Mouse (Mus musculus) cerebellum, adult 11 months (tissue): Measurements from ENCODE around the gene Slc22a2.
"Not testable (repeated sequence)": the region's sequence is repeated elsewhere in the genome, so short reads cannot be mapped to it uniquely, and the experiment has no call there.

Experiments
- DNase-seq: peaks from one replicate; pipeline ENCODE4 v3.0.0; 2022

The Slc22a2 gene

GRCm38 (mm10) chr17:12631771-12632600 is 48.1 kb downstream of the Slc22a2 start:
- no peak for DNase-seq

- no peak for DNase-seq
These were observed 50.9 kb downstream of the Slc22a2 start for GRCm38 (mm10) chr17:12634814-12635213.

GRCm38 (mm10) chr17:12639585-12639984 is 55.7 kb downstream of the Slc22a2 start:
- DNase-seq: no peak

GRCm38 (mm10) chr17:12641087-12641486 is 57.2 kb downstream of the Slc22a2 start:
- no peak for DNase-seq

GRCm38 (mm10) chr17:12645461-12645860 is 61.5 kb downstream of the Slc22a2 start:
- no peak for DNase-seq

- DNase-seq: no peak
These were observed 68.7 kb downstream of the Slc22a2 start for GRCm38 (mm10) chr17:12652604-12653003.

- DNase-seq: no peak
These were observed 70.1 kb downstream of the Slc22a2 start for GRCm38 (mm10) chr17:12654061-12654460.

- DNase-seq: no peak
These were observed 71.9 kb downstream of the Slc22a2 start for GRCm38 (mm10) chr17:12655826-12656225.

- no peak for DNase-seq
These were observed 74.9 kb downstream of the Slc22a2 start for GRCm38 (mm10) chr17:12658784-12659183.

GRCm38 (mm10) chr17:12659233-12659632 is 75.3 kb downstream of the Slc22a2 start:
- DNase-seq: no peak

- no peak for DNase-seq
These were observed 76.8 kb downstream of the Slc22a2 start for GRCm38 (mm10) chr17:12660572-12661260.

- peak; percentile 70 for DNase-seq
These were observed 80.2 kb downstream of the Slc22a2 start for GRCm38 (mm10) chr17:12664156-12664555.

GRCm38 (mm10) chr17:12668478-12669362 is 84.8 kb downstream of the Slc22a2 start:
- no peak for DNase-seq

- DNase-seq: no peak
These were observed 85.4 kb downstream of the Slc22a2 start for GRCm38 (mm10) chr17:12669363-12669679.

GRCm38 (mm10) chr17:12671029-12671605 is 87.2 kb downstream of the Slc22a2 start:
- no peak for DNase-seq

GRCm38 (mm10) chr17:12672285-12672790 is 88.4 kb downstream of the Slc22a2 start:
- DNase-seq: no peak

- DNase-seq: no peak
These were observed 89.9 kb downstream of the Slc22a2 start for GRCm38 (mm10) chr17:12673871-12674270.

- not testable (repeated sequence) for DNase-seq
These were observed 91.0 kb downstream of the Slc22a2 start for GRCm38 (mm10) chr17:12674980-12675379.

- no peak for DNase-seq
These were observed 91.7 kb downstream of the Slc22a2 start, which contains the start of gene Slc22a1 for GRCm38 (mm10) chr17:12675646-12676045. Gene Slc22a1 (minus strand): TSS chr17:12675829.

- no peak for DNase-seq
These were observed 93.2 kb downstream of the Slc22a2 start for GRCm38 (mm10) chr17:12677139-12677538.
